Mouse (Mus musculus) kidney, postnatal 25 days (tissue): Measurements from ENCODE around the gene Cfap57.
"Not testable (repeated sequence)": the region's sequence is repeated elsewhere in the genome, so short reads cannot be mapped to it uniquely, and the experiment has no call there.

ENCODE experiments used
- DNase-seq, 2 experiments: peaks; one replicate each; pipeline ENCODE4 v3.0.0; 2021; ENCODE audit warnings: mixed read lengths in 2 of 2

Gene Cfap57

DNA sequence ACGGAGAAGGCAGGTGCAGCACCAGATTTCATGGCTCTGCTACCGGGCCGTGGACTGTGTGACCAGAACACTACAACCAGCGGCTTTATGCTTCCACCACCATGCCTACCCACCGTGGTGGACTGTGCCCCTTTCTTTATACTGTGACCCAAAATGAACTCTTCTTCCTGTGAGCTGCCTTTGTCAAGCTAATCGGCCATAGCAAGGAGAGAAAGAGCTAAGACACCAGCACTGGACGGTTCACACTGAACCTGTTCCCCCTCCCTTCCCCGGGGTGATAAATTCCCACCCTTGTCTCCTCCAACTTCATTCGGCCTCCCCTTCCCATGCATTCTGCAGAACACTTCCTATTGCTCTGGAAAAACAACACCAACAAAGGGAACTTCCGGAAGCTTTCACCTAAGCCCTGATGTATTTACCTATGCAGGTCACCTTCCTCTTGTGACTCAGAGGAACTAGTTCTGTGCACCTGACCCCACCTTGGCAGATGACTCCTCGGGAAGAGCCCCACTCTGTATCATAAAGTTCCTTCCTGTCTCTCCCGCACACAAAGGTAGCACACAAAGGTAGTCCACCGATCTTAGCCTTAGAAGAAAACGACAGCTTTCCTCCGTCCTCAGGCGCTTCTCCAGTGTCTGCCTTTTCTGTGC is 103.0 kb downstream of the Cfap57 start:
- no peak for DNase-seq

DNA sequence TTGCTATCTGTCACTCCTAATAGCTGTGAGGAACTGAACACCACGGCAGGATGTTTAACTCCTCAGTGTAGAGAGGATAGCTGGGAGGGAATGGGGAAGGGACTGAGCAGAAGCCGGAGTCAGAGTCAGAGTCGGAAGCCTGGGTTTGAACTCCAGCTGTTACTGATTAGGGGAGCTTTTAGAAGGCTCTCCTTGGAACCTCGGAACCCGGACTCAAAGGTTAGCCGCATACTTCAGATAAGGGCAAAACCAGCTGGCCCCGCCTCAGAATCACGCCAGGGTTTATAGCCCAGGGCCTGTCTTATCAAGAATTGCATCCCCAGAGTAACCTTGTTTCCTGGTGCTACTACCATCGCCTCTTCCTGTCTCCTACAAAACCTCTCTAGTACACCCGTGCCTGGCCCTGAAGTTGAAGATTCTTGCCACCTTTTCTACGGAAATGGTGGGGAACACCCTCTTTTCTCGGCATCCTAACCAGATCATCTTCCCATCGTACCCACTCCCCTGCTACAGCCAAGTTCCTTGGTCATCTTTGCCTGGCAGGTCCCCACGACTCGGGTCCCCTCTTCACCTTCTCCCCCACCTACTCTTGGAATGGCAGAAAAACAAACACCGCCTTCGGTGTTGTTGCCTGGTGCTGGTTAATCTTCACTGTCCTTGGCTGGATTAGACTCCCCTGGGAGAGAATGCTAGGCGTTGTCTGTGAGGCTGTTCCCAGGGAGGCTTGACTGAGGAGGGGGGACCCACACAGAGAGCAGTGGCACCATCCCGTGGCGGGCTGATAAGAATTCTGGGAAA is 103.7 kb downstream of the Cfap57 start:
- peak; percentile 62 to 78 for DNase-seq

DNA sequence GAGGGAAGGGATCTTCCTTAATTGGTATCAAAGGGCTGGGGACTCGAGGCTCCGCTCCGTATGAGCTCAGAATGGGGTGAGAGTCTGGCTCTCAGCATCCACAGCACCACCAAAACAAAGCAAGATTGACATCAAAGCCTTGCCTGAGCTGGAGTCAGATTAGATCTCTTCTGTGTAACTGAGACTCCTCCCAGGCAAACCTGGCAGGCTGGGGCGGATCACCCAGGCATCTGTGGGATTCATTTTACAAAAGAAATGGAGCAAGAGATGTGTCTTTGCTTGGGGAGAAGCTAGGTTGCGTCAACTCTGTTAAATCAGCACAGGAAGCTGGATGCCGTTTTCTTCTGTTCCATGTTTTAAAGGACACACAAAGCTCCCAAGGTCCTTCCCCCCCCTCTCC is 111.5 kb downstream of the Cfap57 start:
- DNase-seq, result peak in 1 of 2 experiments; percentile 36

DNA sequence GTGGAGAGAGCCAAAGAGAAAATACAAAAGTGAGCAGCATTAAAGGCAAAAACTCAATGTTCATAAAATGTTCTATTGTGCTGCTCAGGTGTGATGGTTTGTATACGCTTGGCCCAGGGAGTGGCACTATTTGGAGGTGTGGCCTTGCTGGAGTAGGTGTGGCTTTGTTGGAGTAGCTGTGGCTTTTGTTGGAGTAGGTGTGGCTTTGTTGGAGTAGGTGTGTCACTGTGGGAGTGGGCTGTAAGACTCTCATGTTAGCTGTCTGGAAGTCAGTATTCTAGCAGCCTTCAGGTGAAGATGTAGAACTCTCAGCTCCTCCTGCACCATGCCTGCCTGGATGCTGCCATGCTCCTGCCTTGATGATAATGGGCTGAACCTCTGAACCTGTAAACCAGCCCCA is 113.4 kb downstream of the Cfap57 start:
- not testable (repeated sequence) for DNase-seq

DNA sequence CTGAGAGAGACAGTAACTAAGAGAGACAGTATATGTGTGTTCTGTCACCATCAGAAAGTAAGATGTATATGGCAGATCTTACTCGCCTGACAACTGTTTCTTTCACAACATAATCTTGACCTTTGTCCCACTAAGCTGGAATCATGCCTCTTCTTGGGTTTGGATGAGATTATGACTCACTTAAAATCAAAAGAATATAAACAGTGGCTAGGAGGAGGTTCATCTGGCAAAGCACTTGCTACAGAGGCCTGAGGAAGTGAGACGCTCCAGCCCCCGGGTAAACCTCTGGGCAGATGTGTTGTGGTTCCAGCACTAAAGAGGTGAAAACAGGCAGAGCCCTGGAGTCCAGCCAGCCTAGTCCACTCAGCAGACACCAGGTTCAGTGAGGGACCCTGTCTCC is 115.0 kb downstream of the Cfap57 start:
- DNase-seq, result peak in 1 of 2 experiments; percentile 30
